Mouse (Mus musculus) thymus, postnatal 0 days (tissue): ENCODE data around the gene Hist1h2bg. TPM values are rescaled to one million over a fixed set of nuclear protein-coding genes. Genes with fewer than 3 reads are reported as not detected.
"Not testable (repeated sequence)": the region's sequence is repeated elsewhere in the genome, so short reads cannot be mapped to it uniquely, and the experiment has no call there.

Experiments
- DNase-seq: peaks from one replicate; pipeline ENCODE4 v3.0.0-alpha.2; 2015; ENCODE audit warnings: low spot score
- polyA plus RNA-seq: library from polyadenylated mRNA; unstranded; fragments of >200 nt; fragmentation: Nextera tagmentation; extraction: Ambion mirVana; gene quantifications from 2 replicates; pipeline ENCODE4 v1.2.1, GENCODE M21; 2015

The Hist1h2bg gene
- polyA plus RNA-seq, 1 experiment from 2014 or later = 46.0 TPM

DNA sequence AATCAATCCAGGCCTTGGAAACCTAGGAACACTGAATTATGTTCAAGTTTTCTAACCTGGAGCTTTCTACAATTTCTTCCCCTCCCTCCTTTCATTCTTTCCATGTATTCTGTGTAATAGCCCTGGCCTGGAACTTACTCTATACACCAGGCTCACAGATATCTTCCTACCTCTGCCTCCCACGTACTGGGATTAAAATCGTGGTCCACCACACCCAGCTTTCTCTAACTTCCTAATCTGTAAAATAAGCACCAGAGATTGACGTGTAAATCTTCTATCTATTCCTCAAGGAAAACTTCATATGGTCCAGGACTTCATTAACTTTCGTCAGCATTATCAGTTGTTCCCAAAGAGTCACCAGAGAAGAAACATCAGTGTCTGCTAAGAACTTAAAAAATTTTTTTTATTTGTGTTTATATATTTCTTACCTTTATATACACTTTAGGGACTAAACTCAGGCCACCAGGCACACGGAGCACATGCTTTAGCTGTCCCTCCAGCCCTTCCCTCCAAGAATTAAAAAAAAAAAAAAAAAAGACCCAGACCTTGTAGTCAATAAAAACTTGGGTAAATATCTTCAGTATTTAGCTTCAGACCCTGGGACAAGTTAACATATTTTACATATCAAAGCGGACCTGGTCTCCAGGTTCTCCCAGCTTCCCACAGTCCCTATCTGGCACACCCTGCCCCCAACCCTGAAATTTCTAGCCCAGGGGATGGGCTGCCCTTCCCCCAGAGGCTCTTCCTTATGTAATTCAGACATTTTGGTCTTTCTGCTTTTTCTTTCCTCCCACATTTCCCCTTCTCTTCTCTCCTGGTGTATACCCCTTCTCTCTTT is 11.2 kb downstream of the Hist1h2bg start:
- peak; percentile 29 for DNase-seq

DNA sequence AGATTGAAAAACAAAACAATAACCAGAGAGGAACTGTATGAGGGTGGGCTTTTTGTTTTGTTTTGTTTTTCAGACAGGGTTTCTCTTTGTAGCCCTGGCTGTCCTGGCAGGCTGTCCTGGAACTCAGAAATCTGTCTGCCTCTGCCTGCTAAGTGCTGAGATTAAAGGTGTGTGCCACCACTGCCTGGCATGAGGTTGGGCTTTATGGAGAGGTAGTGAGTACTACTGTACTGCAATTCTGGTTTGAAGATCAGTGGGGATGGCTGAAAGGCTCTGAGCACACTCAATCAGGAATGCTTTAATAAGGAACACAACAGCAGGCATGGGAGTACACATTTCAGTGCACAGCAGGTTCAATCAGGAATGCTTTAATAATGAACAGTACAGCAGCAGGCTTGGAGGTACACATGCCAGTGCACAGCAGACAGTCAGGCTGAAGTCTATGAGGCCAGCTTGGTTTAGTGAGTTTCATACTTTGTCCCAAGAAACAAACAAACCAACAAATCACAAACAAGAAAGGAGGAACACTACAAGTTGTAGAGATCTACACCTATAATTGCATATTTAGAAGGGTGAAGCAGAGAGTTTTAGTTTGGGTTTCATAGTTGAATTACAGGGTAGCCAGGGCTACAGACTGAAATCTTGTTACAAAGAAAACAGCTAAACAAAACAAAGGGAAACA is 12.3 kb downstream of the Hist1h2bg start:
- peak; percentile 19 for DNase-seq

GRCm38 (mm10) chr13:23584331-23584730 is 13.1 kb downstream of the Hist1h2bg start:
- peak; percentile 41 for DNase-seq

GRCm38 (mm10) chr13:23585029-23585441 is 13.8 kb downstream of the Hist1h2bg start:
- DNase-seq = peak; percentile 76

DNA sequence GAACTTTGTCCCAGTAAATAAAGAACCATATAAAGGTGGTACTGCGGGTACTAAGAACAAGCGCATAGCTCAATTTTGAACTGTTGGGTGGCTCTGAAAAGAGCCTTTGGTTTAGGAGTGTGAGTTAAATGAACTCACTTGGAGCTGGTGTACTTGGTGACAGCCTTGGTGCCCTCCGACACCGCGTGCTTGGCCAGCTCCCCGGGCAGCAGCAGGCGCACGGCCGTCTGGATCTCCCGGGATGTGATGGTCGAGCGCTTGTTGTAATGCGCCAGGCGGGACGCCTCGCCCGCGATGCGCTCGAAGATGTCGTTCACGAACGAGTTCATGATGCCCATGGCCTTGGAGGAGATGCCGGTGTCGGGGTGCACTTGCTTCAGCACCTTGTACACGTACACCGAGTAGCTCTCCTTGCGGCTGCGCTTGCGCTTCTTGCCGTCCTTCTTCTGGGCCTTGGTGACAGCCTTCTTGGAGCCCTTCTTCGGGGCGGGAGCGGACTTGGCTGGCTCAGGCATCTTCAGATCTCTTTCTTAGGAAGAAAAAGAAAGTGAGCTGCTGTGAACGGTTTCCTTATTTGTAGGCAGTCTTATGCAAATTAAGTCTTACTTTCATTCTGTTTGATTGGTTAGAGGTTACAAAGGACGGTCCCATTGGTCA is 14.4 kb downstream of the Hist1h2bg start:
- DNase-seq = peak; percentile 95

DNA sequence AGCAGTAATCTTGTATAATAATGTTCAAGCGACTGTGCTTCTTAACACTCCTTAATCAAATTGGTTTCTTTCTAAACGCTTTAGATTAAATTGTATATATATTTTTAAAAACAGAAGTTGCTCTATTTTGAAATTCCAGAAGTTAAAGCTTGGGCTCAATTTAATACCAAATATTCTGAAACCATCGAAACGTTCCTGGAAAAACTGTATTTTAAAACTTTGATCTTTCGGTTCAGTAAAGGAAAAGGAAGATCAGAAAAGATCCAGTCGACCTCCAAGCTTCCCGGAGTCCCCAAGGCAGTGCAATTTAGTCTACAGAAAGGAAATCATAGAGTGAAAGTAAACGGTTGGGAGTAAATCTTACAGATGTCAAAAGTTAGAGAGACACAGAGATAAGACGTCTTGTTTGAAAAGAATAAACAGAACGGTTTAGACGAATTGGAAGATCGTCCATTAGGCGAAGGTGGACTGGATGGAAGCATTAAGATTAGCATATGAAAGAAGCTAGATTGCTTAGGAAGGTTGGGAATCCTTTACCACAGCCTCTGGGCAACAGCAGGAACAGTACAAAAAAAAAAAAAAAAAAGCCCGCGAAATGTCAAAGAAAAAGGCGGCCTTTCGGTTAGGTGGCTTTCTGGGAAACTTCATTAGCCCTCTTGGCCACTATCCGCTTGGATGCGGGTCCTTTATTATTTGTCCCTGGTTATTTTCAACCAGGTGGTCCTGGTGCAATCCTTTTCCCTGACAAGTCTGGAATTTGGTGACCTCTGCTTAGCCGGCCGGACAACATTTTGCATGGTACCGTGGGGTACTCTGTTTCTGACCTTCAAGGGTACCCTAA is 15.1 kb downstream of the Hist1h2bg start:
- no peak for DNase-seq

DNA sequence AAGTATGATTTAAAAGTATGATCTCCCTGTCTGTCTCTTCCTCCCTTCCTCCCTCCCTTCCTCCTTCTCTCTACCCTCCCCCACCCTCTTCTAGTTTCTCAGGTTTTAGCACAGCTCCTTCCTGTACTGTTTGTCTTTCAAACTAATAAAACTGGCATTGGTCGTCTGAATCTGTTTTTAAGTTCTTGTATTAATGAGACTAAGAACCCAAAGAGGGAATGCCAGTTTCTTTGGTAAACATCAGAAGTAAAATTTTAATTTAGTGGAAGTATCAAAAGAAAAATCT is 15.7 kb downstream of the Hist1h2bg start:
- DNase-seq = no peak

- no peak for DNase-seq
These were observed 20.0 kb downstream of the Hist1h2bg start for GRCm38 (mm10) chr13:23591206-23591605.

DNA sequence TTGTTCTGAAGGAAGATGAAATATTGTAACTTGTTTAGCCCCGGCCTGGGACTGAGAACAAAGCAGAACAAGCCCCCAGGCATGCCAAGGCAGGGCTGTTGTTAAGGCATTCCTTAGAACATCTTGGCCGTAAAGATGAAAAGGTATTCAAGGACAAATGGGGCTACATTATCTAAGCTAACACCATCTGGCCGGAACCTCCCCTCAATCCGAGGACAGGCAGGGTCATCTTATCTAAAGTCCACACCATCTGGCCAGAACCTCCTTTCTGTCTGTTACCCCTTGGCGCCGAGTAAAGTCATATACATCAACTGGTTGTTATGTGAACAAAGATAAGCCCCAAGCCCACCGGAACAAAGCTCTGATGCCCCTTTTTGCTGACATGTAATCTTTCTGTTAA is 20.7 kb downstream of the Hist1h2bg start:
- not testable (repeated sequence) for DNase-seq

- DNase-seq = no peak
These were observed 21.4 kb downstream of the Hist1h2bg start for GRCm38 (mm10) chr13:23592614-23593013.

DNA sequence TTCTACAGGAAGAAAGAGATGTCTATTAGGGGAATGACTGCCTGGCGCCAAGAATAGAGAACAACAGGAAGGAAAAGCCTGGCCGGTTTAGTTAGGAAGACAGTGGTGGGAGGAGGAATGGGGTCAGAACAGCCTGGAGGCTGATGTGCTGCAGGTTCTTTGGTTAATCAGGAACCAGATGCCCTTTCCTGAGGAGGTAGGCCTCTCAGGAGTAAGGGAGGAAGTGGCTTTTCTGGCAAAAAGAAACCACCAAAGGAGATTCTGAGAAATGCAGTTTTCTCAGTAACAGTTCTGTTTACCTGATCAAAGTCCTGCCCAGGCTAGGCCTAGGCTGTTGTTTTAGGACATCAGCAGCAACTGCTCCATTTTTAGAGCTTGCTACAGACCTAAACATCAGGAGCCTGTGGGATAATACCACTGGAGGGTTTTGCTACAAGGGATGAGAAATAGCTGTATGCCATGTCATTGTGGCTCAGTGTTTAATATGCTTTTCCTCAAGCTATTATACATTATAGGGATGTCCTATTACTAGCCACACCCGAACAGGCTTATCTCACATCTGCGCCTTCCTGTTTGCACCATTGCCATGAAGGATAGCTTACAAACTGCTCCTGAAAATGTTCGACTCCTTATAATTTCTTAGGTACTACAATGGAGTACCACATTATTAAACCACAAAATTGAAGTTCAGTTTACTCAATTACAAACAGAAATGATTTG is 22.0 kb downstream of the Hist1h2bg start:
- peak; percentile 28 for DNase-seq

GRCm38 (mm10) chr13:23595185-23595584 is 24.0 kb downstream of the Hist1h2bg start:
- no peak for DNase-seq

DNA sequence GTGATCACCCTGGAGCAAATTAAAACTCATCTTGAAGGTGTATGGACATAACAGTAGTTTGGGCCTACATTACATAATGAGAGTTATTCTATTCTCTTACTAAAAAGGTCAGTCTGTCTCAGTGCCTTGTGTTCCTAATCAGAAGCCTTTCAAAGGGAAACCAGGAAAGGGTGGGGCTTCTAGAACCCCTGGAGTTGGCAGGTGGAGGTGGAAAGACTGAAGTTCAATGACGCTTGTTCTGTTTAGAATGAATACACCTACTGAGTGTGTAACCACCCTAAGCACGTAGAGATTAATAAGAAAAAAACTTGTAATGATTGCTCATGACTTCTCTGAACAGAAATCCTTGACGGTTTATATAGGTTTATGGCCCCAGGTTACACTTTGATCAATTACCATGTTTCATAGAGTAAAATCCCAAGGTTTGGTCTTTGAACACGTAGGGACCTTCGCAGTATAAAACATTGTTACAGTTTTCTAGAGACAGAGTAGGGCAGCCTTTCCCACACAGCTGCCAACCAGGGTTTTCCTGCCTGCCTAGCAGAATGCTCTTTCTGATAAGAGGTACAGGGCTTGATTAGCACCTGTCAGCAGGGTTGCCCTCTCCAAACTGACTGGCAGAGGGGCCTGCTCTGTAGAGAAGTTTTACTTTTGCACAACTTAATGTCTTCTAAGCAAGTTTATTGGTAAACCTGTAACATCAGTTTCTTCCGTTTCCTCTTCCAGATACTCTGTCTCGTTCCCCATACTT is 24.6 kb downstream of the Hist1h2bg start:
- DNase-seq = no peak

DNA sequence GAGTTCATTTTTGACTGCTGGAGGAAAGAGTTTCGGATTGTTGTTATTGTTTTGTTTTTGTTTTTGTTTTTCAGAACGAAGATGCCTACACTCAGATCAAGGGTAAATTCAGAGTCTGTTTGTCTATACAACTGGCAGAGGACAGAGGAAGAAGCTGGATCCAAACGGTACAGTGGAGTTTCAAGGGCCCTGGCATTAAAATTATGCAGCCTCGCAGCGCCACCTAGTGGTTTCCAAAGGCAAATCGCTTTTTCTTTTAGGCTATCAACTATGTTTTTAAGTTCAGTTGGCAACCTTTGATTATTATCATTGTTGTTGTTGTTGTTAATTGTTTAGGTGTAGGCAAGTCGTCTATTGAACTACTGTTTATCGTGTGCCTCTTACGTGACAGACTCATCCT is 26.8 kb downstream of the Hist1h2bg start:
- peak; percentile 83 for DNase-seq

- no peak for DNase-seq
These were observed 32.0 kb downstream of the Hist1h2bg start for GRCm38 (mm10) chr13:23603182-23603699.

GRCm38 (mm10) chr13:23604452-23604851 is 33.3 kb downstream of the Hist1h2bg start:
- DNase-seq = no peak

GRCm38 (mm10) chr13:23605052-23605451 is 33.9 kb downstream of the Hist1h2bg start:
- DNase-seq = no peak

DNA sequence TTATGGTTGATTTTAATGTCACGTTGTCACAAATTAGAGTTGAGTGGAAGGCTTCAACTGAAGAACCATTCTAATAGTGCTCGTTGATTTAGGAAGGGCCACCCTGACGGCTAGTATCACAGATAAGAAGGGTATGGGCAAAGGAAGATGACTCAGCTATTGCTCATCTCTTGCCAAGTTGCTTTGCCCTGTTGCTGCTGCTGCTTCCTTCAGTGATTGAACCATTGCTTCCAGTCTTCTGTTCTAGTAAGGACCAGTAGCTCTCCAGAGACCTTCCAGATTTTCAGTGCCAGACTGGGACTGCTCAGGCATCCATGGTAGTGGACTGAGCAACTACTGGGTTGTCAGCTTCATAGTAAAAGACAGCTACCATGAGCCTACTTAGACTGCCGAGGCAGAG is 38.0 kb downstream of the Hist1h2bg start:
- DNase-seq = no peak

- no peak for DNase-seq
These were observed 38.6 kb downstream of the Hist1h2bg start for GRCm38 (mm10) chr13:23609844-23610243.

DNA sequence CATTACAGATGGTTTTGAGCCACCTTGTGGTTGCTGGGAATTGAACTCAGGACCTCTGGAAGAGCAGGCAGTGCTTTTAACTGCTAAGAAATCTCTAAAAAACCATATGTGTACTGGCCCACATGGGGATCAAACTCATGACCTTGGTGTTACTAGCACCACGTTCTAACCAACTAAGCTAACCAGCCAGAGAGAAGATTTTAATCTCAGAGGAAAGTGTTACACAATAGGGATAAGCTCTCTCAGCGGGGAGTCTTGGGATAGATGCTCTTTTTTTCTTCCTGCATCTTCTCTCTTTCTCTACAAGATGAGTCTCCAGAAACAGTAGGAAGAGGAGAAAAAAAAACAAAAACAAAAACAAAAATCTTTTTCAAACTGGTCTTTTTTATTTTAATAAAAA is 39.2 kb downstream of the Hist1h2bg start:
- no peak for DNase-seq
